Comparison of ENCODE assay signal across 16 mouse cellular contexts in the genomic region with DNA sequence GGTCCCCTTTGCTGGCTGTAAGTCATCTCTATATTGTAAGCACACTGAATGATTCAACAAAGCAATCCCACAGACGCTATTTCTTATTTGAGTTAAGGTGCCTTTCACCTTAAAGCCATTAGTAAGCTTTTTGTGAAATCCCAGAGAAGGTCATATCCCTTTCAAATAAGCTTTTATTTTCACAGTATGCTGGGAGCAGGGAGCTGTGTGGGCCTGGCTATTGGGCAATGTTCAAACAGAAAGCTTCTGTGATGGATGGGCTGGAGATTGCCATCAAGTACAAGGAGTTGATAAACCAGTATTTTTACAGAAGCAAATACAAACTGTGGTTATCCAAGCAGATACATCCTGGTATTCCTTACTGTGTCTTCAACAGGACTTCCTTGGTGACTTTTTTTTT.
"Had no signal": no experiment of that assay in that cellular context is flagged by ENCODE, and none has a peak within 500 bp of the region (broad histone marks: within the 10 kb centered on the region; RNA-seq: fewer than 3 reads in every experiment).

No protein-coding gene starts in this region.

- ATAC-seq: liver, postnatal 0 days; lung, postnatal 0 days; midbrain, embryonic 13.5 days; midbrain, embryonic 16.5 days had no signal

- DNase-seq: kidney, adult 9 months; kidney, postnatal 14 days; kidney, postnatal 4 days; left cerebral cortex, postnatal 4 days; liver, postnatal 0 days; lung, embryonic 14.5 days; thymus, postnatal 25 days had no signal

- H3K9ac ChIP-seq: limb, embryonic 12.5 days; limb, embryonic 15.5 days; liver, embryonic 14.5 days; liver, postnatal 0 days; lung, embryonic 14.5 days; midbrain, embryonic 13.5 days had no signal

- H3K36me3 ChIP-seq: limb, embryonic 12.5 days; limb, embryonic 15.5 days; midbrain, embryonic 13.5 days had no signal

- H3K27ac ChIP-seq: limb, embryonic 12.5 days; limb, embryonic 15.5 days; liver, embryonic 14.5 days; macrophage; midbrain, embryonic 13.5 days had no signal

- H3K4me2 ChIP-seq: limb, embryonic 12.5 days; limb, embryonic 15.5 days; liver, embryonic 11.5 days; lung, embryonic 14.5 days; midbrain, embryonic 13.5 days had no signal

- H3K4me1 ChIP-seq: midbrain, embryonic 13.5 days had no signal

- H3K4me3 ChIP-seq: limb, embryonic 12.5 days; limb, embryonic 15.5 days; midbrain, embryonic 13.5 days; myocyte had no signal

- H3K9me3 ChIP-seq: limb, embryonic 12.5 days; limb, embryonic 15.5 days; midbrain, embryonic 13.5 days had no signal

- H3K27me3 ChIP-seq: limb, embryonic 12.5 days; limb, embryonic 15.5 days; midbrain, embryonic 13.5 days had no signal
